Mouse (Mus musculus): Measurements from ENCODE around the gene Gng7.

The Gng7 gene

GRCm38 (mm10) chr10:80967101-80967656, 47.6 kb downstream of the Gng7 start:
- no peak for DNase-seq (ENCODE audit: low spot score in 2 of 2)

- no peak for DNase-seq (ENCODE audit: low spot score in 2 of 2)
These were observed 48.4 kb downstream of the Gng7 start for GRCm38 (mm10) chr10:80966296-80966695.

- no peak for DNase-seq (ENCODE audit: low spot score in 2 of 2)
These were observed 51.4 kb downstream of the Gng7 start for GRCm38 (mm10) chr10:80963031-80963975.

GRCm38 (mm10) chr10:80962585-80962984, 52.2 kb downstream of the Gng7 start:
- DNase-seq (ENCODE audit: low spot score in 2 of 2): no peak

GRCm38 (mm10) chr10:80962051-80962472, 52.7 kb downstream of the Gng7 start:
- DNase-seq (ENCODE audit: low spot score in 2 of 2): peak in 1 of 2 experiments; percentile 44

GRCm38 (mm10) chr10:80960551-80961508, 53.9 kb downstream of the Gng7 start:
- peak in 1 of 2 experiments; percentile 42 for DNase-seq (ENCODE audit: low spot score in 2 of 2)

- DNase-seq (ENCODE audit: low spot score in 2 of 2): no peak
These were observed 55.6 kb downstream of the Gng7 start for GRCm38 (mm10) chr10:80958979-80959637.

- no peak for DNase-seq (ENCODE audit: low spot score in 2 of 2)
These were observed 57.0 kb downstream of the Gng7 start for GRCm38 (mm10) chr10:80957791-80958190.

GRCm38 (mm10) chr10:80956901-80957300, 57.8 kb downstream of the Gng7 start:
- DNase-seq (ENCODE audit: low spot score in 2 of 2): no peak

GRCm38 (mm10) chr10:80956385-80956784, 58.4 kb downstream of the Gng7 start:
- DNase-seq (ENCODE audit: low spot score in 2 of 2): no peak

- peak in 1 of 2 experiments; percentile 60 for DNase-seq (ENCODE audit: low spot score in 2 of 2)
These were observed 59.2 kb downstream of the Gng7 start for GRCm38 (mm10) chr10:80955536-80955935.

GRCm38 (mm10) chr10:80954843-80955242, 59.9 kb downstream of the Gng7 start:
- DNase-seq (ENCODE audit: low spot score in 2 of 2): no peak

GRCm38 (mm10) chr10:80954415-80954814, 60.3 kb downstream of the Gng7 start:
- no peak for DNase-seq (ENCODE audit: low spot score in 2 of 2)

- DNase-seq (ENCODE audit: low spot score in 2 of 2): no peak
These were observed 62.3 kb downstream of the Gng7 start for GRCm38 (mm10) chr10:80952449-80952848.

- no peak for DNase-seq (ENCODE audit: low spot score in 2 of 2)
These were observed 62.9 kb downstream of the Gng7 start for GRCm38 (mm10) chr10:80951761-80952390.

GRCm38 (mm10) chr10:80950314-80950713, 64.4 kb downstream of the Gng7 start:
- no peak for DNase-seq (ENCODE audit: low spot score in 2 of 2)

GRCm38 (mm10) chr10:80949081-80949480, 65.7 kb downstream of the Gng7 start:
- DNase-seq (ENCODE audit: low spot score in 2 of 2): no peak

GRCm38 (mm10) chr10:80948570-80948969, 66.2 kb downstream of the Gng7 start:
- no peak for DNase-seq (ENCODE audit: low spot score in 2 of 2)

GRCm38 (mm10) chr10:80947802-80948201, 66.9 kb downstream of the Gng7 start:
- no peak for DNase-seq (ENCODE audit: low spot score in 2 of 2)

GRCm38 (mm10) chr10:80946684-80947437, 67.9 kb downstream of the Gng7 start:
- no peak for DNase-seq (ENCODE audit: low spot score in 2 of 2)

Data from urinary bladder, adult 18-20 months (tissue).